Mouse (Mus musculus) cortical plate, adult 2 months (tissue): Measurements from ENCODE around the gene Gpr161.

Source experiments
- CTCF ChIP-seq: fragments of 200-500 bp; IDR thresholded peaks from 2 replicates; pipeline ENCODE4 v1.5.1; 2011; ENCODE audit warnings: mild to moderate bottlenecking, control low read depth, low read length; ENCODE audit not compliant: insufficient read depth; ENCODE audit errors: extremely low read depth
- POLR2A ChIP-seq: fragments of 200-500 bp; IDR thresholded peaks from 2 replicates; pipeline ENCODE4 v1.6.1; 2011; ENCODE audit warnings: mild to moderate bottlenecking, low read length, control low read depth; ENCODE audit not compliant: insufficient read depth; ENCODE audit errors: extremely low read depth

DNA sequence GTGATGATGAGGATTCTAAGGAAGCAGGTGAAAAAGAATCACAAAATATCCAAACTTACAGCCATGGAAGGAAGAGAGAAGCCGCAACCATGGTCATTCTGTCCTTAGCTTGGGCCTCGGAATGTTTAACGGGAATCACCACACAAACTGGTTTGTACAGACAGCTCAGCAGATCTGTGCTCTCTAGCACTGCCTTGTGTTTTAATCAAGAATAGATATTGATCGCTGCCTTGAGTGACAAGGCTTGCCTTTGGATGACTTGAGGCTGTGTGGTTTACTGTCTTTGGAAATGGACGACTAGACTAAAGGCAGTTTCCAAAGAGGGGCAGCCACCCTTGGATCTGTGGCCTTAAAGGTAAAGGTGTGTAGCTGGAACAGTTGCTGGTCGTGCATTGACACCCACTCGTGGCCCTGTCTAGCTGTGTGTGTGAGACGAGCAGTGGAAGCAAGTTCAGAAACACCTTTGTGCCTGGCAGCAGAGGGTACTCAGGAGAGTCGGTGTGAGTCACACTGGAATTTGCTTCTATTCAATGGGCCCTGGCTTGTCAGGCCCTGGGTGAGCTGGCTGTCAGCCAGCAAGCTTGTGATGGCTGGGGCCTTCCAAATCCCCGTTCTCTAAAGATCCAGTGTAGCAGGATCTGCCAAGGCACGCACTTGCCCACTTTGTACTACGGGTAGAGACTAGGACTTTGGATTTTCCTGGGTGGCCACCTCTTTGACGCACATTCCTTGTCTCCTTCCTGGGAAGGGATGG is 7.0 kb downstream of the Gpr161 start:
- no peak for TF ChIP-seq CTCF
- TF ChIP-seq POLR2A, result no peak
